Mouse (Mus musculus) hematopoietic stem cell, adult 5-6 weeks (primary cell): ENCODE data around the gene Gm42906. TPM values are rescaled to one million over a fixed set of nuclear protein-coding genes. Genes with fewer than 3 reads are reported as not detected.

Experiments used
- ATAC-seq, 2 experiments: fragments of 125-278 bp in 1 of 2; replicated peaks in 1 of 2; 2 replicates each; pipeline ENCODE4 v1.8.0; 2016 to 2017; ENCODE audit warnings: inconsistent platforms in 2 of 2, mild to moderate bottlenecking in 2 of 2, moderate number of reproducible peaks in 2 of 2, low read depth in 1 of 2, moderate TSS enrichment in 1 of 2; ENCODE audit not compliant: low FRiP score in 2 of 2, poor library complexity in 2 of 2, severe bottlenecking in 2 of 2, insufficient read depth in 1 of 2, low TSS enrichment in 1 of 2
- total RNA-seq: library from RNA; stranded (forward); fragments of 172-1452, 232-1000 nt; gene quantifications from 2 replicates; pipeline ENCODE4 v1.2.3, GENCODE M21; 2017

Gm42906 gene
- total RNA-seq, 1 experiment from 2014 or later = not detected

- ATAC-seq = peak in 1 of 2 experiments; percentile 32; a peak in 2 of 4 replicates
Observed at GRCm38 (mm10) chr5:151261558-151261957, 166.4 kb downstream of the Gm42906 start.

GRCm38 (mm10) chr5:151252213-151252612 is 175.8 kb downstream of the Gm42906 start:
- ATAC-seq = no peak

GRCm38 (mm10) chr5:151251656-151252055 is 176.3 kb downstream of the Gm42906 start:
- ATAC-seq = no peak

GRCm38 (mm10) chr5:151248671-151249620 is 179.0 kb downstream of the Gm42906 start:
- no peak; a peak in 1 of 4 replicates for ATAC-seq

- no peak for ATAC-seq
Observed at GRCm38 (mm10) chr5:151248084-151248483, 179.9 kb downstream of the Gm42906 start.

GRCm38 (mm10) chr5:151247115-151247875 is 180.7 kb downstream of the Gm42906 start:
- ATAC-seq = peak; percentile 84 to 90

GRCm38 (mm10) chr5:151246287-151246686 is 181.7 kb downstream of the Gm42906 start:
- no peak for ATAC-seq

GRCm38 (mm10) chr5:151245571-151245970 is 182.4 kb downstream of the Gm42906 start:
- no peak for ATAC-seq

GRCm38 (mm10) chr5:151238730-151239129 is 189.2 kb downstream of the Gm42906 start:
- ATAC-seq = no peak

- no peak for ATAC-seq
Observed at GRCm38 (mm10) chr5:151236411-151236810, 191.6 kb downstream of the Gm42906 start.

- peak; percentile 48 to 60 for ATAC-seq
Observed at GRCm38 (mm10) chr5:151233400-151234031, 194.4 kb downstream of the Gm42906 start, which contains the start of gene Stard13. TSS of gene Stard13 (minus strand) at chr5:151233836.

GRCm38 (mm10) chr5:151232576-151233299 is 195.2 kb downstream of the Gm42906 start:
- no peak for ATAC-seq

- no peak for ATAC-seq
Observed at GRCm38 (mm10) chr5:151231861-151232260, 196.1 kb downstream of the Gm42906 start.

- no peak for ATAC-seq
Observed at GRCm38 (mm10) chr5:151231411-151231810, 196.6 kb downstream of the Gm42906 start.

GRCm38 (mm10) chr5:151230427-151230826 is 197.5 kb downstream of the Gm42906 start:
- ATAC-seq = no peak

GRCm38 (mm10) chr5:151228367-151229005 is 199.5 kb downstream of the Gm42906 start:
- no peak for ATAC-seq
